Mouse (Mus musculus): ENCODE results near the gene Hapln4.

Gene Hapln4

GRCm38 (mm10) chr8:70100241-70100640 lies 17.0 kb downstream of the Hapln4 start:
- DNase-seq: no peak

GRCm38 (mm10) chr8:70104506-70104905 lies 21.2 kb downstream of the Hapln4 start:
- DNase-seq: peak; percentile 40 to 67

GRCm38 (mm10) chr8:70104922-70105321 lies 21.7 kb downstream of the Hapln4 start:
- DNase-seq: no peak

GRCm38 (mm10) chr8:70110451-70110850 lies 27.2 kb downstream of the Hapln4 start:
- no peak for DNase-seq

- no peak for DNase-seq
Measured at GRCm38 (mm10) chr8:70111192-70111795, 28.0 kb downstream of the Hapln4 start.

GRCm38 (mm10) chr8:70112401-70113016 lies 29.3 kb downstream of the Hapln4 start:
- no peak for DNase-seq

GRCm38 (mm10) chr8:70114488-70114887 lies 31.2 kb downstream of the Hapln4 start:
- DNase-seq: no peak

GRCm38 (mm10) chr8:70114892-70115291 lies 31.6 kb downstream of the Hapln4 start:
- DNase-seq: no peak

GRCm38 (mm10) chr8:70117611-70118010 lies 34.4 kb downstream of the Hapln4 start:
- peak in 1 of 2 experiments; percentile 40 for DNase-seq

GRCm38 (mm10) chr8:70118726-70119700 lies 35.8 kb downstream of the Hapln4 start:
- DNase-seq: no peak

GRCm38 (mm10) chr8:70120667-70121066 lies 37.4 kb downstream of the Hapln4 start, which contains the start of gene Ncan:
TSS of gene Ncan (minus strand) at chr8:70120873.
- peak; percentile 74 to 82 for DNase-seq

GRCm38 (mm10) chr8:70122863-70123262 lies 39.6 kb downstream of the Hapln4 start:
- DNase-seq: no peak

- DNase-seq: no peak
Measured at GRCm38 (mm10) chr8:70124992-70125391, 41.7 kb downstream of the Hapln4 start.

- DNase-seq: peak; percentile 52 to 60
Measured at GRCm38 (mm10) chr8:70128435-70128834, 45.2 kb downstream of the Hapln4 start.

GRCm38 (mm10) chr8:70129309-70129952 lies 46.2 kb downstream of the Hapln4 start:
- peak; percentile 19 to 59 for DNase-seq

- DNase-seq: no peak
Measured at GRCm38 (mm10) chr8:70130066-70130465, 46.8 kb downstream of the Hapln4 start.

GRCm38 (mm10) chr8:70131166-70131883 lies 48.1 kb downstream of the Hapln4 start, which contains the start of gene Nr2c2ap:
TSS of gene Nr2c2ap (plus strand) at chr8:70131333.
- peak; percentile 91 for DNase-seq

- no peak for DNase-seq
Measured at GRCm38 (mm10) chr8:70134086-70134485, 50.8 kb downstream of the Hapln4 start.

GRCm38 (mm10) chr8:70134931-70135330 lies 51.7 kb downstream of the Hapln4 start:
- DNase-seq: no peak

- no peak for DNase-seq
Measured at GRCm38 (mm10) chr8:70136591-70136990, 53.3 kb downstream of the Hapln4 start.

- DNase-seq: no peak
Measured at GRCm38 (mm10) chr8:70137890-70138289, 54.6 kb downstream of the Hapln4 start.
